Mouse (Mus musculus) adrenal gland, postnatal 10 days (tissue): Measurements from ENCODE around the gene Anapc4. TPM values are rescaled to one million over a fixed set of nuclear protein-coding genes. Genes with fewer than 3 reads are reported as not detected.

Experiments
- DNase-seq: peaks from one replicate; pipeline ENCODE4 v3.0.0; 2021; ENCODE audit warnings: mixed read lengths
- long read RNA-seq, 2 experiments: library from polyadenylated mRNA; stranded (forward); transcript quantifications; one replicate each; pipeline ENCODE4 v2.0.0; 2021
- total RNA-seq, 2 experiments: library from RNA; stranded (reverse); gene quantifications; 2 replicates each; pipeline ENCODE4 v1.2.3; 2021

The Anapc4 gene
- 10 to 100 TPM; 61.6 to 73.9 TPM for total RNA-seq
- long read RNA-seq, experiment 1, transcript Anapc4-201 (28 exons, 3,854 nt), result major isoform, 59 of 68 reads
- long read RNA-seq, experiment 1, partial matches to known transcripts, result 3 of 68 reads
- long read RNA-seq, experiment 1, other reads (novel, unspliced or antisense), result 6 of 68 reads
- long read RNA-seq, experiment 2, transcript Anapc4-201 (28 exons, 3,854 nt), result major isoform, 30 of 37 reads
- long read RNA-seq, experiment 2, partial matches to known transcripts, result 0 of 37 reads
- long read RNA-seq, experiment 2, other reads (novel, unspliced or antisense), result 6 of 37 reads

DNA sequence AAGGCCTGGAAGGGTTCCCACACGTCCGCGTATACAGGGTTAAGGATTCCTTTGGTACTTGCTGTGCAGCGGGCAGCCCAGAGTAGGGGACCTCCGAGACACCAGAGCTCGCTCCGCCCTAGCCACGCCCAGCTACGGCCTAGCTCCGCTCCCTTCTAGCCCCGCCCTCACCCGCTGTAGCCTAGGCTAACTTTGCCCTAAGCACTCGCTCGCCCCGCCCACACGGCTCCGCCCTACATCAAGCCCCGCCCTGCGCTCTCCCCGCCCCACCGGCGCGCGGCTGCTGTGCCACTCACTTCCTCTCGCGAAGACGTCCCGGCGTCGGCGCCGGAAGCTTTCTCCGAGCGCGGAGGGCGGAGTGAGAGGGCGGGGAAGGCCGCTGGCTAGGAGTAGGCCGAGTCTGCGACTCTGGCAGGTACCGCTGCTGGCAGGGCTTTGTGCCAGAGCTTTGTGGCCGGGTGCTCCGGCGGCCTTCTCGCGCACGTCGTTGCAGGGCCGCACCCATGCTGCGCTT is at the start of gene Anapc4:
TSS of gene Anapc4 (plus strand) at position 252 of the 514 bp plus-strand sequence.
- peak; percentile 100 for DNase-seq

DNA sequence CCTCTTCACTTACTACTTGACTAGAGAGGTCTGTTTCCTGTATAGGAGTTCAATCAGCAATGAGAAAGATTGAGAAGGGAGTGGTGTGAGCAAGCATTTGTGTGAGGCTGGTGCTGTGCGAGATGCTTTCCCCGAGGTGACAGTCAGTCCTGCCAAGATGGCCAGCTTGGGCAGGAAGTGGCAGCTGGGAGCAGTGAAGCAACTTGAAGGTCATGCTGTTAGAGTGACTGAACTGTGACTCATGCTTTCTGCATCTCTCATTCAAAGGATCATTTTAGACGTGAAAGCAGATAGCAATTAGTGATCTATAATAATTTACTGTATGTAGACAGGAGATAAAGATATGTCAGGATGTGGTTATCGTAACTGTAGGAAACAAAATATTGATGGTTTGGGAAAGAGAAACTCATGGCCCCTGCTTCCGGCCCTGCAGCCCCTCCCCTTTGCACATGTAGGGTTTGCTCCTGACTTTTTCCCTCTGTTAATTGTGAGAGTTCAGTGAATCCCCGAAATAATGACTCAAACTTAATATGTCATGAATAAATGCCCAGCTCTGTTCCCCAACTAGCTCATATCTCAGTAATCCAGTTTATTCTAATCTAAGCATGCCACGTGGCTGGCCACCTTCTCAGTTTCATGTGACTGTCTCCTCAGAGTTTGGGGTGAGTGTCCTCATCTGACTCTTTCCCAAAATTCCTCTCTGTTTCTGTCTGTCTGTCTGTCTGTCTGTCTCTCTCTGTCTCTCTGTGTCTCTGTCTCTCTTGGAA is 47.1 kb upstream of the Anapc4 start:
- peak; percentile 42 for DNase-seq

DNA sequence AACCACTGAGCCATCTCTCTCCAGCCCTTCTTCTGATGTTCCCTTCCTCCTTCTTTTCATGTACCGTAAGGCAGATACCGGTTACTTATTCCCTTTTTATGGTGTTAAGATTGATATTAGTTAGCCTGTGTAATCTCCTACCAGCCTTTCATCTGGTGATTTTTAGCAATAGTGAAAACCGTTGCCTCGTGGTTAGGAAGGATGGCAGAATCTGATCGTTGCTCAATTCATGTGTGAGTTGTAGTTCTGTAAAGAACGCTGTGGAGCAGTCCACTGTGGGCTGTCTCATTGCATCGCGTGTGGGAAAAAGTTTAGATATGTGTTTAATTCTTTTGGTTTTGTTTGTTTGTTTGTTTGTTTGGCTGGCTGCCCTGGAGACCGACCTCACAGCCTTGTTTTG is 40.6 kb upstream of the Anapc4 start:
- DNase-seq, result no peak

DNA sequence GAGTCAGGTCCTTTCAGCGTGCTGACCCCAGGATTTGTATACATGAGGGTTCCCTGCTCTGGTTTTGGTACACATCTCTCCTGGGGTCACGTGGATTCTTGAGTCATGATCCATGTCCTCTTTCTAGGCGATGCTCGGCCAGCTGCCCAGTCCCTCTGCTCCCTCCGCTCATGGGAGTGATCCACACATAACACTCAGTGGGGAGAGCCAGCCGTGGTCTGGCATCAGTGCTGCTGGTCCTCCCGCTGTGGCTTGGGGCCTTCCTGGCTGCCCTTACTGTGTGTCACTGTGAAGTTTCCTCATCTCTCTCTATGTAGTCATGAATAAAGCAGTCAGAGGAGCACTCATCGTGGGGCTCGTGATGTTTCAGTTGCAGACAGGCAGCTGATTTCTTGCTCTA is 39.7 kb upstream of the Anapc4 start:
- DNase-seq, result no peak

DNA sequence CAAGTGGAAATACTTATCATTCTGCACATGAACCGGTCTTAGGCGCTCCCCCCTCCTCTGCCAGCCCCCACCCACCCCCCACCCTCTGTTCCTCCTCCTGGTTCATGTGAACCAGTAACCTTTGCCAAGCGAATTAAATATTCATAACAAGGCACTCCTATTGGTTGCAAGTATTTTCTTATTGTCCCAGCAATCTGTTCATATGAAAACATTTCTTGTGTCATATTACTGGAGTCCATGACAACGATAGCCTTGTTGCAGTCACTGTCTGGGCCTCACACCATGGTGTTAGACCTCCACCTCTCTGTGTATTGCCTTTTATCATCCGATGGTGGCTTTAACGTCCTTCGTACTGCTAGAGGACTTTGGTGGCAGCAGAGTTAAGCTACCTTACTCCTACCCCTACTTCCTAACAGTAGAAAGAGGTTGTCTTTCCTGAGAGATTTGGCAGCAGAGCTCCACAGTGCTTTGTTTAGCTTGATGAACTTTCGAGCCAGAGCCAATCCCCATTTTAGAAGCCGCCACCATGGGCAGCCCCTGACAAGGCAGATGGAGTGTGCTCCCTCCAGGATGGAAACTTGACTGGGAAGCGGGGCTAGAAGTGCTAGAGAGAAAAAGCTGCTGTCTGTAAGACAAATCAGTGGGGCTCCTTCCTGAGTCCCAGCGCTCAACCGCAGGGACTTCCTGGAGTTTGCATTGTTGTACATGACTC is 34.4 kb upstream of the Anapc4 start:
- DNase-seq, result no peak

DNA sequence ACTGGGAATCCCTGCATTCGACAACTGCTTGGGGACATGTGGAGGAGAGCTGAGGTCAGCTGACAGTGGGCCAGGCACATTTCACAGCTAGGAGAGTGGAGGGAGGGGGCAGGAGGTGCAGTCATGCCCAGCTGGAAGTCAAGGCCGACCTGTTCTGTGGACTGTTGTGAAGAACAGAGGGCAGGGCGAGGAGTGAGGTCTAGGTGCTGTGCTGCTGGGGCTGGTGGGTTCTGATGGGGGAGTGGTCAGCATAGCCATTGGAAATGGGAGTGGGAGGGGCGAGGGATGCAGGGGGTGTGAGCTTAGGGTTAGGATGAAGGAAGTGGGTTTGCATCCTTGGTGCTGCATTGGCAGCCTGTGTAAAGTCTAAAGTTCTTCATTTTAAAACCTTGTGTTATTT is 28.0 kb upstream of the Anapc4 start:
- no peak for DNase-seq

DNA sequence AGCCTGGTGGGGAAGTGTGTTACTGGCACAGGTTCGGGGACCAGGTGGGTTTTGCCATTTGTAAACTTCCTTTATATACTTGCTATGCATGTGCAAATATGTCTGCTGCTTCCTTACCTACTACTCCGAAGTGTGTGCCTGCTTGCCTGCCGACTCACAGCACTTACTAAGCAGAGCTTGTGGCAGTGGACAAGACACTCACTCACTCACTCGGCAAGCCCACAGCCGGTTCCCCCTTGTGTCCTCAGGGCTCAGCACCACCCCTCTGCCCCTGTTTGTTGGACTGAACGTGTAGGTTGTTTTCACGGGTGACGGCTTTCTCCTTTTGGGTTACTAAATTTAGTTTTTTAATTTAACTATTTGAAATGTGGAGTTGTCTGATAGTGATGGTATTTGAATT is 27.5 kb upstream of the Anapc4 start:
- no peak for DNase-seq

DNA sequence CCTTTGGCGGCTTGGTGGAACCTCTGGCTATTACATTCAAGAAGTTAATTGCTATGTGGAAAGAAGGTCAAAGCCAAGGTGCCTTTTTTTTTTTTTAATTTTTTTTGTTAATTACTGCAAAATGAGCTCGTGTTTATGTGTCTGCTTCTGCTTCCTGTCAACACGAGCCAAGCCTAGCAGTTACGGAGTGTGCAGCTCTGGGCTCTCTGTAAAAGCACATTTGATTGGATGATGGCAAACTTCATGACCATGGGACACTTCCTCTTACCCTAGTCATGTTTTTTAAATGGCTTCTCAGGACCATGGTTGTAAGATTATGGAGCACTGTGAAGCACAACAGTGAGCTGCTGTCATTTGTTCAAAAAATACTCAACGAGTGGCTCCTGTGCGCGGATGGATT is 26.8 kb upstream of the Anapc4 start:
- no peak for DNase-seq

DNA sequence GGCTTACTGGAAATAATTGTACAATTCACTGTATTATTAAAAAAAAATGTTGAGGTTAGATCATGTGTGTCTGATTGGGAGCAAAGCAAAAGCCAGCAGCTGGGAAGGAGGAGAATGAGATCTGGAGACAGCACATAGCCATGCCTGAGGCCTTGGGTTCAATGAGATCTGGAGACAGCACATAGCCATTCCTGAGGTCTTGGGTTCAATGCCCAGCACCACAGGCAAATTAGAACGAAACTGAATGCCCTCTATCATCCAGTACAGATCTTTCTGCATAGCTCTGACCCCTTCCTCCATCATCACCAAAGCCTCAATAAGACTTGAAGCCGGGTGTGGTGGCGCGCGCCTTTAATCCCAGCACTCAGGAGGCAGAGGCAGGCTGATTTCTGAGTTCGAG is 23.4 kb upstream of the Anapc4 start:
- no peak for DNase-seq

DNA sequence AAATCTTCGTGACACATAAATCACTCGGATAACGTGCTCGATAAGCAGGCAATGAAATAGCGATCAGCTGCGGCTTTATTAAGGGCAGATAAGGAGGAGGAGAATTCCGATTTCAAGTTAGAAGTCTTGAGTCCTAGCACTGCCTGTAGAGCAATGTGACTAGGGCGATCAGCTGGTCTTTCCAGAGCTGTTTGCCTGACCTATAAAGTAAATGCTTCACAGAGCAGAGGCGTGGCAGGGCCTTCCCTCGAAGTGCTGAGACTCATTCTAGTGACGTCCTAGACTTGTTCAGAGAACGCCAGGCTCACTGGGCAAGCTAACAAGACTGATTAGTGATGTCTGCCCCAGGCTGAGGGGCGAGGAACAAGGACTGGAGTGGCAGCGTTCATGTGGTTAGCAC is 22.8 kb upstream of the Anapc4 start:
- no peak for DNase-seq

DNA sequence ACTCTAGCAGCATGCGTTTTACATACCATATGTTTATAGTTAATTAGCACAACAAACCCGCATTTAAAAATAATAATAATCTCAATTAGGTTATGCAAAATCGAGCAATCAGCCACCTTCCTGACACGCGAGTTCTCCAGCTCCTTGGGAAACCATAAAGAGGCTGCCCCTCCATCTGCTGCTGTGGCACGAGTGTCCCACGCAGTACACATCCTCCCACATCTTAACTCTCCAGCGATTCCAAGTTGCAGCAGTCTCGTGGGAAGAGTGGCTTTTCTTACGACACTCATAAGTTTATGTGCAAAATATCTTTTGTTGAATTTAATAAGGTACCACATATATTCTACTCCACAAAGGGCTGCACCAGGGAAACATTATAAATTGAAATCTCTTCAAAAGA is 21.4 kb upstream of the Anapc4 start:
- no peak for DNase-seq

DNA sequence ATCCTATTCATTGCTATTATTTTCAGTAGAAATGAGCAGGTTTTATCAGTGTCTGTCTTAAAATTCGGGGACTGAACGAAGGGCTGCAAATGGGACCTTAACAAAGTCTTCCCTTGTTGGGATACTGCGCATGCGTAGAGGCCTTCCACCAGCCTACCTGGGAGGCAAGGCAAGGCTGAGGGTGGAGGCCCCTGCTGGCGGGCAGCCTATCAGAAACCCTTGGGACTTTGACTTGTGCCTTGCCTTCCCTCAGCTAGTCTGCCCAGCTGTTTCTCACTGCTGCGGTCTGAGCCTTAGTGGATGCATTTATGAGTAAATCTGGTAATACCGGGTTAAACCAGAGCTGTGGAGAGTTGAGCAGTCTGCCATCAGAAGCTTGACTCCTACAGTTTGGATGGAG is 20.5 kb upstream of the Anapc4 start:
- no peak for DNase-seq

DNA sequence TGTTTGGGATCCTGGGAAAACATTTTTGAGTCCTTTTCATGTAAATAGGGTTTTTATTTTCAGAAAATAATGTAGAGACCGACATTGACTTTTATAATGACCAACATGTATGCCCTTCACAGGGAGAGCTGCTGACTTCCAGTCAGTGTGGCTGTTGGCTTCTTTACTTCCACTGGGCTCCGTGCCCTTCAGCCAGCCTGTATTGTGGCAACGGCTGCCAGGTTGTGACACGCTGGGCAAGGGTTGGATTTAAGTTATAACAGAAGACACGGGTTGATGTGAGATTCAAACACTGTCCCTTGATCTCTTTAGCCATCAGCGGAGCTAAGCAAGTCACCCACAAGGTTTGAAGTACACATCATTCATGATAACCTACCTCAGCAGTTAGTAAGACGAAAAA is 15.1 kb upstream of the Anapc4 start:
- peak; percentile 51 for DNase-seq

DNA sequence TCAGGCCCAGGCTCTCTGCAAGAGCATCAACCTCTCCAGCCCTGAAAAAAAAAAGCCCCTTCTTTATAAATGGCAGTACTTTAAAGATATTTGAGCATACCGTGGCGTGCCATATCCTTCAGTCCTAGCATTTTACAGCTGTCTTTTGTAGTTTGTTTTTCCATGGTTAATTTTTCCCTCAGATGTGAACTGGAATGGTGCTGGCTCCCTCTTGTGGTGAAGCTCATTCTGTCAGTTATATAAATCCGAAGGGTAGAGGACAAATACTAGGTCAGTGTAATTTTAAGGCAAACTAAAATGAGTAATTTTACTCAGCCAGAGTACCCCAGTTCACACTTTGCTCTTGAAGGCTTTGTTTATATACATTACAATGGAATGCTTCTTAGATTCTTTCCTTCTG is 12.1 kb upstream of the Anapc4 start:
- peak; percentile 66 for DNase-seq

DNA sequence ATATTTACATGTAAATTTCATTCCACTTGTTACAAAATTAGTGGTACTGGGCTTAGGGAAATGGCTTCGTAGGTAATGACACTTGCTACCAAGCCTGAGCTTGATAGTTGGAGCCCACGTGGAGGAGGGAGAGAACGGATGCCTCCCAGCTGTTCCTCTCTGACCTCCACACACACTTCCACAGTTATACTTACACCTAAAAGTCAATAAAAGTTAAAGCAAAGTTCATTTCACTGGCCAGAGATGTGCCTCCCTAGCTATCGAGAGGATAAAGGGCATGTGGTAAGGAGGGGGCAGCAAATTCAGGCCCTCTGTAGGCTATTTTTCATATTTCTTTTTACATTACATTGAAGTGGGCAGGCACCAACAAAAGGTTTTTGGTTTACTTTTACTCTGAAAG is 5.9 kb upstream of the Anapc4 start:
- no peak for DNase-seq

DNA sequence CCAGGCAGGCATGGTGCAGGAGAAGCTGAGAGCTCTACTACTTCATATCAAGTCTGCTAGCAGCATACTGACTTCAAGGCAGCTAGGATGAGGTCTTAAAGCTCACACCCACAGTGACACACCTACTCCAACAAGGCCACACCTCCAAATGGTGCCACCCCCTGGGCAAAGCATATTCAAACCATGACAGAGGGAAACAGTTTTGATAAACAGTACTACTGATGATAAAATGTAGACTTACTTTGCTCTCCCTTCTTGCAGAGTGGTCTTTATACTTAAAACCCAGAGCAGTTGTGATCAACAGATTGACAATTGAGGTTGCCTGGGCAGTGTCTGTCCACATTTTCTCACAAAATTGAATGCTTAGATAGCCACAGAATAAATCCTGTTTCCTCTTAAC is 807 bp upstream of the Anapc4 start:
- DNase-seq, result peak; percentile 28

DNA sequence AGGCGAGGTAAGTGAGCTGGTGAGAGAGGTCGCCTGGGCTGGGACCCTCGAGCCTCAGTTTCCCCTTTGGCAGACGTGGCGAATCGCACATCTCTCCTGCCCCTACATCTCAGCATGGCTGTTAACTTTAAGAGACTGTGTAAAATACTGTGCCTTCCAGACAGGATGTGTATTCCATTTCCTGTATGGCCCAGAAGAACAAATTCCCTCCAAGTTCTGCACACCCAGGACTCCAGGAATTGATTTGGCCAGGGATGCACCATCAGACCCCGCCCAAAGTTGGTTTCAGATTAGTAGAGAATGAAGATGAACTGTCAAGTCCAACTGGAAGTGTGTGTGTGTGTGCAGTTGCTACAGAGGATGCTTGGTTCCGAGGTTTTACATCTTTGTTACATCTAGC is 574 bp downstream of the Anapc4 start:
- DNase-seq, result no peak

DNA sequence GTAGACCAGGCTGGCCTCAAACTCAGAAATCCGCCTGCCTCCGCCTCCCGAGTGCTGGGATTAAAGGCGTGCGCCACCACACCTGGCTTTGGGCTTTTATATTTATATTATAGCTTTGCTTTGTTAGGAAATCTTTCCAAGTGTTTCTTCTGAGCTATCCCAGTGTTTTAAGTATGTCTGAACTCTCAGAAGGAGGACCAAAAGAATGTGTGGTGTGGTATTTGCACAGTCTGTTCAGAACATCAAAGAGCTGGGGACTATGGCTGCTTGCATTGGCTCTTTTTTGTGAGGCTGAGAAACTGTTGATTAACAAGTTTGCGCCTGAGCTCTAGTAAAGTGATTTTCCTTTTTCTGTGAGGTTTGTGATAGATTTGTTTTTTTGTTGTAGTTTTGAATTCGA is 10.5 kb downstream of the Anapc4 start:
- no peak for DNase-seq

DNA sequence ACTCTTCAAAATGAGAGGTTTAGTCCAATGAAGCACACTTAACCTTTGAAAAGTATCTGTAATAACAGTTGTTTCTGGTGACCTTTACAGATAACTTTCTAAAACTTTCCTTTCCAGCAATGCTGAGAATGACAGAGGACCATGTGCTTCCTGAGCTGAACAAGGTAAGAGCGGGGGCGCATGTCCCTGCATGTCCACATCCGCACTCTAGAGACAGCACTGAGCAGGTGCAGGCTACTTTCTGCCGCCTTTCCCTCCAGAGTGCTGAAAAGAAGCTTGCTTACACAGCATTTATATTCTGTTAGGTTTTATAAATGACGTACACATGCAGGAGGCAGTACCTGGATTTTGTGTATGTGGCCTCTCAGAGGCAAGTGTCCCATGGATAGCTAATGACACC is 21.9 kb downstream of the Anapc4 start:
- DNase-seq, result no peak

DNA sequence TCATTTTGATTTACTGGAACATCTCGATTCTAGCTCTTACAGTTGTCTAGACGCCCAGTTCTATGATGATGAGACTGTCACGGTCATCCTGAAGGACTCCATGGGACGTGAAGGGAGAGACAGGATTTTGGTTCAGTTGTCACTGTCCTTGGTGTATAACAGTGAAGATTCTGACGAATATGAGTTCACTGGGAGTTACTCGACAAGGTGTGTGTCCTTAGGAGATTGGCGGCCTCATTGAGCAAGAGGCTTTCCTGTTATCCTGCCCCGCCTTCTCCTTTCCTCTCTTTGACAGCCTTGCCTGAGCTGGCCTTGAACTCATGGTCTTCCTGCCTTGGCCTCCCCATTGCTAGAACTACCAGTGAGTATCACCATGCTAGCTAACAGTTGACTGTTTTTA is 30.6 kb downstream of the Anapc4 start:
- peak; percentile 34 for DNase-seq

DNA sequence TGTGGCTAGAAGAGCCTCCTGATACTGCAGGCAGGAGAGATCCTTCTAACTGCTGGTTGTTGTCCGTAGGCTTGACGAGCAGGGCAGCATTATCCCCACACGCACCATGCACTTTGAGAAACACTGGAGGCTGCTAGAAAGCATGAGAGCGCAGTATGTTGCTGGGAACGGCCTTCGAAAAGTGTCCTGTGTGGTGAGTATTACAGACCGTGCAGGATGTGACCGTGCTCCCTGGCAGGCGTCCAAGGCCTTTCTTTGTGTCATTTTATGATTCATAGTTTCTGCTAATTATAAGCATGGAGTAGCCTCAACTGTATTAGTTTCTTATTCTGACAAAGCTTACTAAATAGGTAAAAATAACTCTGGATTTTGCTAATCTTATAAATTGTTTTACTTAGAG is 32.0 kb downstream of the Anapc4 start:
- peak; percentile 91 for DNase-seq

DNA sequence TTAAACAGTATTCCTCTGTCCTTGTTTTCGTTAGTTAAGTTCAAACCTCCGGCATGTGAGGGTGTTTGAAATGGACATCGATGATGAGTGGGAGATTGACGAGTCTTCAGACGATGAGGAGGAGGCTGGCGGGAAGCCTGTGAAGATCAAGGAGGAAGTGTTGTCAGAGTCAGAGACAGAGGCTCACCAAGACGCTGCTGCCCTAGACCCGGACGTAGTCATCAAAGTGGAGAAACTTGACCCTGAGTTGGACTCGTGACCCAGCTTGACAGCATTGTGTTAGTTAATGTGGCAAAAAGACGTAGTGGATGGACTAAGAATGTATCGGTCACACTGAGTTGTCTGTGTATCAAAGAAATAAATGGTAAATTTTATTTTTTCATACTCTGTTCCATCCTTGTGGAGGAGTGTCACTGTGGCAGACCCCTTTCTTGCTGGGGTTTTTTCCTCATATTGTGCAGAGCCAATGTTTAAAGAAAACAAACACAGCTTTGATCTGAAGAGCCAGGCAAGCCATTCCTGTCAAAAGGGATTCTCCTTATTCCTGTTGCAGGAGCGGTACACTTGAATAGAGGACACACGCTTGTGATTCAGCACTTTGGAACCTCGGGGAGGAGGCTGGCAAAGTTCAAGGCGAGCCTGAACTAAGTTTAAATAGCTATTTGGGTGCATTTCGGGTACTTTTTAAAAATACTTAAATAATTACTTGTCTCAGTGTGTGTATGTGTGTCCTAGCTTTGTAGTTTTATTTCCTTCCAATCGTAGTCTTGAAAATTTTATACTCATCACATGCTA is 32.7 kb downstream of the Anapc4 start:
- peak; percentile 39 for DNase-seq
